Mouse (Mus musculus) layer of hippocampus, adult 9-11 months (tissue): ENCODE results near the gene Fxr2.
A peak's percentile ranks its signal among the peaks of the same experiment; 100 is the strongest.

Experiments used
- DNase-seq: peaks from one replicate; pipeline ENCODE4 v3.0.0; 2022

Fxr2 gene

DNA sequence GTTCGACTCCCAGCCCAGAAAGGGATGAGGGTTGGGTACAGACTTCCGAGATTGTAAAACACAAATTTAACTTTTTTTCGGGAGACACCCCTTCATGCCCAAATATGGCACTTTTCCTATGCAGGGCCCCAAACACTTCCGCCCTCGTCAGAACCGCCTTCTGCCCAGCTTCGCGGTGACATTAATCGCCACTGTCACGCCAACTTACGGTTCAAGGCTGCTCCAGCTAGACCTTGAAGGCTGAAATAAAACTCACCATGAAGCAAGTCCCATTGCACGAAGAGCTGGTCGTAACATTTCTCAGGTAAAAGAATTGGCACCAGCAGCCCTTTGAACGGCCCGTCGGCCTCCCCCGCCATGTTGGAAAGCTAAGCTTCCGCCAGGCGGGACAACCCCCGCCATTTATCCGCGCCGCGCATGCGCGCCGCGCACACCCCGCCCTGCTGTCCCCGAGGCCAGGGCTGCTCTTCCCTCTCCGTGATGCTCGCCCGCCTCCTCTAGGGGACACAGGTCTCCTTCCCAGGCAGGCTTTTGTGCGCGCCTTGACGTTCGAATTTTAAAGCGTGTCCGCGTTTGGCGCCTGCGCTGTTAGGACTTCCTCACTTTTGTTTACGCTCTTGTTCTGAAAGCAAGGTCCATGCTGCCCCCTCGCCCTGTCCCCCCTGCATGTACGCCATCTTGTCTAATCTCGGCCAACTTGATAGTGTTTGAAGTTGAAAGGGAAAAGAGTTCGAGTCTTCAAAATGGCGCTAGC lies 29.6 kb downstream of the Fxr2 start, which contains the start of gene Mpdu1:
Gene Mpdu1, minus strand, starts transcription at position 430 of the 754 bp plus-strand sequence.
- peak; percentile 97 for DNase-seq

DNA sequence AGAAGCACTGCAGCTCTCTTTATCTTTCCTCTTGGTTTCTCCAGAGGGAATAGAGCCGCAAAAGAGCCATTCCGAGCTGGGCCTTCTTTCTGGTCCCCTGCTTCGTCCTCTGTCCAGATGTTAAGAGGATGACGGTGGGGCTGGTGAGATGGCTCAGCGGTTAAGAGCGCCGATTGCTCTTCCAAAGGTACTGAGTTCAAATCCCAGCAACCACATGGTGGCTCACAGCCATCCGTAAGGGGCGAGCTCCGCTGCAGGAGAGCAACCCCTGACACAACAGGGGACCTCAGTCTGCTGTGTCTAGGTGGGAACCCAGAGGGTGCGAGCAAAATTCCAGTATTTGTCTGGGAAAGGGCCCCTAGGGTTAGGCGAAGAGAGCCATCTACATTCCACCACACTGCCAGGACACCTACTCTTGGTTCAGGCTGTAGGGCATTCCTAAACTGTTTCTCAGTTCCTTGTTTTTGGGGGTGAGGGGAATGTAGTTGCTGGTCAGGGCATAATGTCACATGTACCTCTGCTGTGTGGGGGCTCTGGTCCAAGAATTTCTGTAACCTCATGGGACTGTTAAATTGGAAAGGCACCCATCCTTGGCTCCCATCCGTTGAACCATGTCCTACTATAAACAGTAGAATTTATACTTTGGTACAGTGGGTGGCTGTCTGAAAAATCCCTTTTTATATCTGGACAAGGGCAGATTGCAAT lies 30.3 kb downstream of the Fxr2 start:
- no peak for DNase-seq

DNA sequence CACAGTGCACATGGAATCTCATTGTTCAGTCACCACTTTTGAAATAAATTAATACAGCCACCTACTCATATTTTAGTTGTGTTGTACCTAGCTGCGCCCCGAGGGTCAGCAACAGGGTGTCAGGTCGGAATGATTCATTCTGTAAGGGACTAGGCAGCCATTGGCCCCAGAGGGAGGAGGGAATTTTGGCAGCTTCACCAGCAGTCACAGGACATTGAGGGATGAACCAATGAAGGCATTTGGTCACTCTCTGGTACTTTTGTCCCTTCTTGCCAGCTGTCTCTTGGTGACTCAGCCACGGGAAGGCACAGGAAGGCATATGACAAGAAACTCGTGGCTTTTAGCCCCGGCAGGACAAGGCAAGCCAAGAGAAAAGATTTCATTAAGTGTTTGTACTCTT lies 31.0 kb downstream of the Fxr2 start:
- peak; percentile 55 for DNase-seq

DNA sequence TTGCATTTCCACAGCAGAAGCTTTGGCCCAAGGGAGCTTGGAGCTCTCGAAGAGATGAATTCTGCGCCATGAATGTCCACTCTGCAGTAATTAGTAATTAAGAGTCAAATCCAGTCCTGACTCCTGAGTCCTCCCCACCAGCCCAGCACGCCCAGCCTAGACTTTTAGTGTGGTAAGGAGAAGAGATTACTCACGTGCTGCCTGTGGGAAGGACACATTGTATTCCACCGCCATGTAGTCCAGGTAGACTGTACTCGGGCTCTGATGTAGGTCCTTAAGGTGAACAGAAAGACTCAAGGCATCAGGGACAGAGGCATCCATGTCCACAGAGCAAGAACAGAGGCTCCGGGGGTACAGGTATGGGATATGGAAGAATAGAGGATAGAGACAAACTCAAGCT lies 32.1 kb downstream of the Fxr2 start:
- DNase-seq = no peak

DNA sequence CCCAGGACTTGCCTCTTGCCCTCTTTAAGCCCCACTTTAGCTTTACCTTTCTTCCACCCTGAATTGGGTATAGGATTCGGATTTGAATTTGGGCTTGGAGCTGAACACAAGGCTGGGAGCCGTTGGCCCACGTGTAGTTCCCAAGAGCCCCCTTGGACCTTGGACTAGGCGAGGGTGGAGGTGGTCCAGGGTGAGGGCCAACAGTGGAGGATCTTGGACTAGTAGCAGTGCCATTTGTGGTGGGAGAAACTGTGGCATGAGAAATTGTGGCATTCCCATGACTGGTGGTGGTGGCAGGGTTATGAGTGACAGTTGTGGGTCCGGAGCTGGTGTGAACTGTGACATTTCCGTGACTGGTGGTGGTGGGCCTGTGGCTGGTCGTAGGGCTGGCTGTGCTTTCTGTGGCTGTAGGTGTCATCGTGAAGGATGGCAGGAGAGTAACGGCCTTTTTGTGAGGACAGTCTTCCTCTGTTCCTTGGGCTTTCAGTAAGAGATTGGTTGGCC lies 32.7 kb downstream of the Fxr2 start:
- DNase-seq = no peak

DNA sequence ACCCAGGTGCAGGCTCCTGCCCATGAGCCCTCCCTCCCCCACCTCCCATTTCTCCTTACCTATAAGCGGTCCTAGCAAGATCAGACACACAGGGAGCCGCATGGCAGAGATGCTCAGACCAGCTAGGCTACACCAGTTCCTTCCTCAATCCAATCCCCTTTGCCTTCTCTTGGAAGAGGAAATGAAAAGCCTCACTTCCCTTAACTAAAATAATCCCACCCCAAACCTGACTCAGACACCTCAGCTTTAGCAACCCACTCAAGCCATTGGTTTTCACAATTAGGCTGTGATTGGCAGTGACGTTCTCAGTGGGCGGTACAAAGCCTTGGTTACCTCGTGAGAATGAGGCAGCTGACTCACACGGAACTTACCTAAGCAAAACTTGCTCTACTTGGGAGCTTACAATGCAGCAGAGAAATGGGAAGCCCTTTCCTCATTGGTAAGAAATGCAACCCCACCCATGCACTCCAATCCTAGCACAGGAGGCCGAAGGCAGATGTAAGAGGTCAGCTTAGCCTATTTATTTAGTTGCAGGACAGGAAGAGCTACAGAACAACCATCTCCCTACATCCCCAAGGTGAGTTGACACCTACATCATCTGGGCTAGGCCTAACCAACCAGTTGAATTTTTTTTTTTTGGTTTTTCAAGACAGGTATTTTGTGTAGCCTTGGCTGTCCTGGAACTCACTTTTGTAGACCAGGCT lies 33.3 kb downstream of the Fxr2 start, which contains the start of gene Cd68:
Gene Cd68, minus strand, starts transcription at position 193 of the 704 bp plus-strand sequence.
- peak; percentile 93 for DNase-seq

DNA sequence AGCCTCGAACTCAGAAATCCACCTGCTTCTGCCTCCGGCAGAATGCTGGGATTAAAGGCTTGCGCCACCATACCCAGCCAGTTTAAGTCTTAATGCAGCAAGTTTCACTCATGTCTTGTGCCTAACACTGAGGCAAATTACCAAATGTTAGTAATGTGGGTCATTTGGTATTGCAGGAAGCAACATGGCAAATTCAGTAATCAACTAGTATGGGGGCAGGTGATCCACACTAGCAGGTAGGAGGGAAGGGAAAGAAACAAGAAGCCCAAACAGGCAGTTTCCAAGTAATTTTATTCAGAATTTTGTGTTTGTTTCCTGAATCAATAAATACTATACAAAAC lies 33.8 kb downstream of the Fxr2 start:
- no peak for DNase-seq

DNA sequence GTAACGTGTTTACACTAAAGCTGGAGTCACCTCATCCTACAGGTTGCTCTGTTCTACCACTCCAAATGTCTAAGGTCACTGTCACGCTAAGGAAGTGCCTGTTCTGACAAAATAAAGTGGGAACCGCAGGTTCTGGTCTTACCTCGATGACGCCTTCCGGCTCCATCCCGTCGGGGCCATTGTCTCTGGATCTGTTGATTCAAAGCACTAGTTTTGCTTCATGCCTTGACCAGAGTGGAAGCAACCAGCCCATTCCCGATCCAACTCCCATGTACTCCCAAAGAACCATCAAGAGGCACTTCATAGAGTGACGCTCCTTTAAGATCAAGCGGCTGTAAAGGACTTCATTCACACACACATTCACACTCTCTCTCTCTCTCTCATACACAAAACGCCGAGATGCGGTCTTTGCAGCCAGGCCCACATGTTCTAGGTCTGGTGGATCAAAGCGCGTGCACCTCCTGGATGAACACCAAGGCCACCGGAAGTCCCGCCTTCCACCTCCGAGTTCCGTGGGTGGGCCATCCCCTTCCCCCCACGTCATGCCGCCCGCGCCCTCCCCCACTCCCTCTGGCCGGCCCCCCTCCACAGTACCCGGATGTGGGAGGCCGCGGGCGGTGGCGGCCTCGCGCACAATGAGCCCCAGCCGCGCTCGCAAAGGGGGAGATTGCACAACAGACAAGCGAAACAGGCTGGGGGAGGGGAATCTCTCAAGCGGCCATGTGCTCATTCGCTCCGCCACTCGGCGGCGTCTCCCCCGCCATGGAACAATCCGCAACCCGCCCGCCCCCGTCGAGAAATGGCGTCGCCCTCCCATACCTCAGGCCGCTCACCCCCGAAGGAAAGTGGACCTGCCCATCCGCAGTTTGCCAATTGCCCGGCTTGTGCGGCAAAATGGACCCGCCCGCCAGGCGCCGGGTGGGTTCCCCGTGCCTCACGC lies 38.3 kb downstream of the Fxr2 start:
- DNase-seq = peak; percentile 97

DNA sequence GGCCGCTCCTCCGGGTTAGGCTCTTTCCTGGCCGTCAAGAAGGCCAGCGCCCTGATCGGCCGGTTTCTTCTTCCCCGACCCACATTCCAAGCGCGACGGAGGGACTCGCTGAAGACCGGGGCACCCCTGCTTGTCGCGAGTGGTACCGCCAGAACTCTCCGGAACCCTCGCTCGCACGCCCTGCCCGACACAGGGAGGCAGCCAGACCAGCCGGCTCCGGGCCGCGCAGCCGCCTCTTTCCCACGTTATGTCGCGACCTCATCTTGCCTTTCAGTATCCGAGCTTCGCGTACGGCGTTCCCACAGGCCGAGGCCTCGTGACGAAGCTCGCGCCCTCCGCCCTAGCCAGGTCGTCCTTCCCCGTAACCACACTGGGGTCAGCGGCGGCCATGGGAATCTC lies 38.9 kb downstream of the Fxr2 start:
- DNase-seq = no peak

DNA sequence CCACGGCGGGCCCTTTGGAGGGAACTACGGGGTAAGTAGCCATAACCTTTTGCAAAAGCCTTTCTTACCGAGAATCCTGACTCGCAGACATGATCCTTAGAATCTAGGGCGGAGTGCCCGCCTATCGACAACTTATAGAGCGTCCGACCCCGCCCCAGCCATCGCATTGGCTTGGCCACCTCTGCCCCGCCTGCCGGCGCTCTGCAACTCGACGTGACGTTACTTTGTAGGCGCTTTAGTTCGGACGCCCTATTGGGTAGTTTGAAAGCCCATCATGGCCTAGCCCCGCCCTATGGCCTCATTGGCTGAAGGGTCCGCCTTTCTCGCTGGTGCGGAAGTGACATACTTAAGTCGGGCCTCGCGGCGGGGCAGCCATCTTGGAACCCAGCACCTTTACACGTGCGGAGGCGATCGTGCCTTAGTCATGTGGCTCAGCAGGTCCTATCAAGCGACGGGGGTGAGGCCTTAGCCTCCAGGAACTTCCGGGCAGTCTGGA lies 39.5 kb downstream of the Fxr2 start, which contains the start of gene Eif4a1:
Gene Eif4a1, minus strand, starts transcription at position 213 of the 496 bp plus-strand sequence.
- DNase-seq = peak; percentile 100

DNA sequence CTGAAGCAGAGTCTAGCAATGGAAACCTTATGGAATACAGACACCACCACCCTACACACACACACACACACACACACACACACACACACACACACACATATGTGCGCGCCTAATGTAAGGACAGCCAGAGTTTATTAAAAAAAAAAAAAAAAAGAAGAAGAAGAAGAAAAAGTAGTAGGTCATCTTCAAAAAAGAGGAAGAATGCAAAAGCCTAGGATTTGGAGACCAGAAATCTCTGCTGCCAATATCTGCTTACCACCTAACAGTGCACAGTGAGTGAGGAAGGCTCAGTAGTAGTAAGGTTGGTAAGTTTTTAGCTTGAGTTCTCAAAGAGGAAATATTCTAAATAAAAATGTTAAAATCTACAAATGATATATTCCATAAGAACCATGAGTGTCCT lies 46.4 kb downstream of the Fxr2 start:
- DNase-seq = no peak

DNA sequence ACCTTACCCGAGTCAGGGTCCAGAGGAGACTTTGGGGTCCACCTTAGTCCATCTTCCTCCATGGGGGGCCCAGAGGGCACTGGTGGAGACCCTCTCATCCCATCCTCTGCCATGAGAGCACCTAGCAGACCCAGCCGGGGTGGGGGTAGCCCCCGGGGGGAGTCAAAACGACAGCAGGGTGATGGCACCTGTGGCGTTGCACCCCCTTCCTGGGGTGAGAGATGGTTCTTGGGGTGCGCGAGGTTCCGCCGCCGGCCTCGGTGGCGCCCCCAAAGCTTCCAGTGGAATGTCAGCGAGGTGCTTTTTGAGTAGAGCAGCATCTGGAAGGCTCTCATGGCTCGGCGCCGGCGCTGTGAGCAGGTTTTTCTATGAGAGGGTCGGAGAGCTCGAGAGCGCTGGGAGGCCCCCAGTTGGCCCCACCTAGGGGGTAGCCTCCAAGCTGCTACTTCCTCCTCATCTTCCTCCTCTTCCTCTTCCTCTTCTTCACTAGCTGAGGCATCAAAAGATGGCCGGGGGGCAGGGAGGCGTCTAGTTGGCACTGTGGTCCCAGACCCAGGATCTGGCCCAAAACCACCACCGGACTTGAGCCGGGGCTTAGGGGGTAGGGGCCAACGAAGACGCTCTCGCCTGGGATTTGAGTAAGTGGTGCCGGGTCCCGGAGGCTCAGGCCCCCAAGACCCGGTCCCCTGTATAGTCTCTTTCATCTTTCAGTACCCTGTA lies 47.5 kb downstream of the Fxr2 start:
- no peak for DNase-seq

DNA sequence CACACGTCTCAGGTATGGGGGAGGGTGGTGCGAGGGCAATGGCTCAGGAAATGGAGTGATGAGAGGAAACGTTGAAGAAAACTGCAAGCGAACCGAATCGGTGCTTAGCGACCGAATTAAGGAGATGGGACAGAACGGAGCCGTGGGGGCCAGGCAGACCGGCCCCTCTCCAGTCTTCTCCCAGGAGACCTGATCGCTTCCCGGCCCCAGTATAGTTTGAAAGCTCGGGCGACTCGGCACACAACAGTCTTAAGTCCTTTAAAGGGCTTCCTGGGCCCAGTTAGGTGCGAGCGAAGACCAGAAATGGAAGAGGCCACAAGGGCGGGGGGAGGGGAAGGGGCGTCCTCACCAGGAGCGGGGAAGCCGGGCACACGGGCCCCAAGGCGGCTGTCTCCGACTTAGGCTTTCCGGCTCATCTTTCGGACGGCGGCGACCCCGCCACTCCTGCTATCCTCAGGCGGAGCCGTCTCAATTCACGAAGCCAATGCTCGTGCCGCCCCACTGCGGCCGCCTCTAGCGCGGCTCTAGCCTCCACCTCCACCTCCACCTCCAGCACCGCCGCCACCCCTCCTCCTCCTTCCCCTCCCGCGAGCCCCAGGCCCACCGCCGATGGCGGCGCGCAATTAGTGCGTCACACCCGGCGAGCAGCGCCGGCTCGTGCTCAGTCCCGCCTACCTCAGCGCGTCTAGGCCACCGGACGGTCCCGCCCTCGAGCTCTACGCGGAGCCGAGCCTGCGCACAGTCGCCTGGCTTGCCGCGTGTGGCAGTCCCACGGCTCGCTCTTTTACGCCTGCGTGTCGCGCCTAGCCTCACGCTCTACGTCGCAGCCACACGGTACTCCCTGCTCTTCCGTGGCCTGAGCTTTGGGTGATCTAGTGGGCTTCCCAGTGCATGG lies 48.8 kb downstream of the Fxr2 start, which contains the start of gene Senp3:
Gene Senp3, minus strand, starts transcription at position 771 of the 895 bp plus-strand sequence.
- peak; percentile 97 for DNase-seq

DNA sequence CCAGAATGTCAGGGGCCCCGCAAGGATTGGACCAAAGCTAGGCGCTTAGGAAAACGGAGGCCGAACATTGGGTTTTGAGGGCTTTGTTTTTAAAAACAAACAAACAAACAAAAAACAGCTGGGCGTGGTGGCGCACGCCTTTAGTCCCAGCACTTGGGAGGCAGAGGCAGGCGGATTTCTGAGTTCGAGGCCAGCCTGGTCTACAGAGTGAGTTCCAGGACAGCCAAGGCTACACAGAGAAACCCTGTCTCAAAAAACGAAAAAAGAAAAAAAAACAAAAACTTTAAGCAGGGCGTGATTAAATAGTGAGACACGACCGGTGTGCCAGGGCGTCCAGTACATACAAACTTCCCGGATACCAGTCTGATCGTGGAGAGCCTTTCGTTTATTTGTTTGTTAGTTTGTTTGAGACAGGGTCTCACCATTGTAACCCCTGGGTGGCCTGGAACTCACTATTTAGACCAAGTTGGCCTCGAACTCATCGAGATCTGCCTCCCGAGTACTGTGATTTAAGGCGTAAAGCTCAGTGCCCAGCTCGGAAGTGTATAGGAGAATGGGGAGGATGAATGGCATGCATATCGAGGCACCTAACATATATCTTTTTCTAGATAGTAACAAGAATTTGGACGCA lies 49.5 kb downstream of the Fxr2 start:
- DNase-seq = no peak

DNA sequence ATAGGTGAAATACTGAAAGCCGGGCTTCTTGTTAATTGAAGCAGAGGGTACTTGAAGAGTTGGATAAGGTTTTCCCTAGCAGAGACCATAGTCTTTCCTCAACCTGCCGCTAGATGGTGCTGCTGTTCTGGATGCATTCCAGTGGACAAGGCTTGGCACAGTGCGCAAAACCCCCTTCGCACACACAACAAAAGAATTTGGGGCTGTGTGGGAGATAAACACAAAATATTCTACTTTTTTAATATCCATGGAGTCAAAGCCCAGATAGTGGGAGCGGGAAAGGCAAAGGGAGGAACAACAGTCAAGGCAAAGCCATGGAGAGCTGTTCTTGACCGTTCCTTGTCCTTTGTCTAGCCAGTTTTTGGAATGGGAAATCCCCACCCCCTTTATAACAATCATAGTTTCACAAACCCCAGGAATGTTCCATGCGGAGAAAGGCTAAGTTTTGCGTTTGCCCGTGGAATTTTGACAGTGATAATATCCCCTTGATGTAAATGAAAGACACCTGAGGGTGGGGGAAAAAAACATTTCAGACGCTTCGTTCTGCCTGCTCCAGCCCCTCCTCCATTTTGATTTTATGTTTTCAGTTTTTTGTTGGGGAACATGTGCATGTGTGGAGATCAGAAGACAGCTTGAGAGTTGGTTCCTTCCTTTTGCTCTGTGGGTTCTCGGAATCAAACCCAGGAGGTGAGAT lies 50.2 kb downstream of the Fxr2 start:
- peak; percentile 82 for DNase-seq

DNA sequence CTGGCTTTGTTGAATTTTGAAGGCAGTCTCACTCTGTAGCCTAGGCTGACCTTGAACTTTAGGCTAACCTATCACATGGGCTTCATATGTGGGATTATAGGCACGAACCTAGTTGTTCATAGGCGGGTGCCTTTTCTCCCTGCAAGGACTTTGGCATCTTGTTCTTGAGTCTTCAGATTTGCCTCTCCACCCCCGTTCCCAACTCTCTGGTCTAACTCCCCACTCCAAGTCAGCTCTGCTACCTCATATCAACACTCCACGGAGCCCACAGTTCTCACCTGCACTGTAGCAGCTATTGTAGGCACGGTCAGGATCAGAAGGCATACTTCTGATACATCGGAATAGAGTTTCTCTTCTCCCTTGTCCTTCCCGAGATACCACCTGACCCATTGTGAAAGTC lies 50.8 kb downstream of the Fxr2 start:
- DNase-seq = no peak

DNA sequence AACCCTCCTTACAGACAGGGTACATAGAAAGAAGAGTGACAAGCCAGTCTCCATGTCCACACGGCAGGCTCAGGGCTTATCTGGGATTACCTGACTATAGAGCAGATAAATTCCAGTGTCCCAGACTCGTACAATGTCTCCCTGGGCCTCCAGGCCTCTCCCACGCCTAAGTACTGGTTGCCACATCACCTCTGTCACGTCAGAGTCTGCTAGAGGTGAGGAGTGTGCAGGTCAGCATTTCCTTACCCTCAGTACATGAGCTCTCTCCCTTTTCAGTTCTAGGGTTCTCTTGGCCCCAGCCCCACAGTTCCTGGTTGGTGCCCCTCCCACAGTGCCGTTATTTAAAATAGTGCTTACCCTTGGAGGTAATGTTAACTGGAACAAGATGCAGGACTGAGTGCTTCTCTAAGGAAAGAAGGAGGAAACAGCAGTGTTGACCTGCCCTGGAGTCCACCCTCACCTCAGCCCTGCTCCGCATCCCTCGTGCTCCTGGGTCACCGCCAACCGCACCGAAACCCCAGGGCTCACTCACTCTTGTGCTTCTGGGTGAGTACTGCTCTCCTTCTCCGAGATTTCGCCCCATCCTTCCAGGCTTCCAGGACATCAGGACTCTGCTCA lies 51.4 kb downstream of the Fxr2 start:
- DNase-seq = no peak

DNA sequence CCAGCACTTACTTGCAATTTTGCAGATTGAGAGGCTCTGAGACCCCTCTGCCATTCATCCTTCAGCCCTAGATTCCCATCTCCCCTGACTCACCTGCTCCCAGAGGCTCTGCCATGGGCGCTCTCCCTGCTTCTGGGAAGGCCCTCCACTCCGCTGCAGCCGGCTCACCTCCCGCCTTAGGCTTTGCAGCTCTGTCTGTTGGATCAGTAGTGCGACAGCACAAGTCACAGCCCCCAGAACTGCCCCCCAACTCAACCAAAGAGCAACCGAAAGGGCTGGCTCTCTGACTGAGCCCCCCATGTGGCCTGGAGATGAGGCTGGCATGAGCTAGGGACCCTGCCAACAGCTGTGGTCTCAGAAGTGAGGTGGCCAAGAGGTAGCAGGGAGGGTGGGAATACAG lies 52.1 kb downstream of the Fxr2 start:
- DNase-seq = no peak
